ENCODE assay signal across 14 mouse cellular contexts in genomic region chr8:126753059-126753855, GRCm38 (mm10).
DNase-seq lines count a peak whose midpoint lies in the region; ATAC-seq and TF ChIP-seq lines count a peak whose summit lies in the region.
"Had no signal": no experiment of that assay in that cellular context is flagged by ENCODE, and none has a peak within 500 bp of the region (broad histone marks: within the 10 kb centered on the region; RNA-seq: fewer than 3 reads in every experiment).

No protein-coding gene starts in this region.

- H3K4me2 ChIP-seq in neural tube, embryonic 13.5 days: no peak overlapping the region
- no peak overlapping the region for H3K4me2 ChIP-seq in neural tube, embryonic 15.5 days
- H3K4me2 ChIP-seq in forebrain, postnatal 0 days (ENCODE audit: low read depth): no peak overlapping the region
- H3K4me2 ChIP-seq: stomach, embryonic 15.5 days had no signal

- H3K9me3 ChIP-seq in neural tube, embryonic 13.5 days: no peaks in the 10 kb centered on the region
- H3K9me3 ChIP-seq in neural tube, embryonic 15.5 days (replicated peaks): no peaks in the 10 kb centered on the region
- no peaks in the 10 kb centered on the region for H3K9me3 ChIP-seq in forebrain, postnatal 0 days (ENCODE audit: low read length)
- H3K9me3 ChIP-seq: stomach, embryonic 15.5 days had no signal

- no peak overlapping the region for H3K9ac ChIP-seq in neural tube, embryonic 13.5 days
- H3K9ac ChIP-seq in neural tube, embryonic 15.5 days (replicated peaks): no peak overlapping the region
- no peak overlapping the region for H3K9ac ChIP-seq in forebrain, postnatal 0 days
- H3K9ac ChIP-seq: liver, embryonic 14.5 days; stomach, embryonic 15.5 days had no signal

- peak overlapping the region; percentile 6; the same call in 1 of the 2 replicates for H3K27ac ChIP-seq in neural tube, embryonic 13.5 days (replicated peaks)
- H3K27ac ChIP-seq in neural tube, embryonic 15.5 days (replicated peaks): no peak overlapping the region; the same call in 1 of the 2 replicates
- H3K27ac ChIP-seq in forebrain, postnatal 0 days (ENCODE audit: low read depth, low read length): peak overlapping the region; percentile 54
- H3K27ac ChIP-seq: liver, embryonic 14.5 days; macrophage; stomach, embryonic 15.5 days had no signal

- ATAC-seq in frontal cortex, adult (ENCODE audit: low TSS enrichment): peak; percentile 56
- ATAC-seq in neural tube, embryonic 13.5 days (ENCODE audit: low read depth): 0 out of 2 replicates have a peak, but pooled peaks have one; percentile 19
- ATAC-seq in neural tube, embryonic 15.5 days (ENCODE audit: low FRiP score): no peak
- ATAC-seq in forebrain, postnatal 0 days: peak; percentile 68

- TF ChIP-seq CTCF in forebrain, postnatal 0 days (IDR thresholded peaks at IDR 0.05; ENCODE audit: low read depth): no peak

- no peaks in the 10 kb centered on the region for H3K27me3 ChIP-seq in neural tube, embryonic 13.5 days
- H3K27me3 ChIP-seq in neural tube, embryonic 15.5 days (replicated peaks): no peaks in the 10 kb centered on the region
- H3K27me3 ChIP-seq in forebrain, postnatal 0 days (ENCODE audit: insufficient read depth, low read length): no peaks in the 10 kb centered on the region
- H3K27me3 ChIP-seq: stomach, embryonic 15.5 days had no signal

- peaks cover 18% of the 10 kb centered on the region for H3K4me1 ChIP-seq in neural tube, embryonic 13.5 days (replicated peaks)
- peaks cover 13% of the 10 kb centered on the region for H3K4me1 ChIP-seq in neural tube, embryonic 15.5 days
- H3K4me1 ChIP-seq in forebrain, postnatal 0 days (ENCODE audit: insufficient read depth): peaks cover 15% of the 10 kb centered on the region; the same call in 1 of the 2 replicates
- H3K4me1 ChIP-seq: stomach, embryonic 15.5 days had no signal

- no peaks in the 10 kb centered on the region for H3K36me3 ChIP-seq in neural tube, embryonic 13.5 days
- H3K36me3 ChIP-seq in neural tube, embryonic 15.5 days: no peaks in the 10 kb centered on the region
- no peaks in the 10 kb centered on the region for H3K36me3 ChIP-seq in forebrain, postnatal 0 days (ENCODE audit: insufficient read depth)
- H3K36me3 ChIP-seq: stomach, embryonic 15.5 days had no signal

- WGBS in neural tube, embryonic 13.5 days: 79% methylated on average over 4 of the region's 4 CpGs
- WGBS in neural tube, embryonic 15.5 days: 70% methylated on average over 4 of the region's 4 CpGs
- 31% methylated on average over 4 of the region's 4 CpGs for WGBS in forebrain, postnatal 0 days

- DNase-seq in frontal cortex, postnatal 10 days (ENCODE audit: low spot score in 2 of 2): no peak
- DNase-seq in forebrain, postnatal 0 days: no peak
- peak; percentile 69 for DNase-seq in telencephalon, adult 2 months (ENCODE audit: low read depth, low spot score)
- no peak for DNase-seq in adrenal gland, adult 2 months
- no peak for DNase-seq in urinary bladder, adult 18-20 months (ENCODE audit: low spot score in 2 of 2)
- DNase-seq: heart, postnatal 14 days; kidney, adult 18-20 months; kidney, postnatal 4 days had no signal

- no peak overlapping the region for H3K4me3 ChIP-seq in neural tube, embryonic 13.5 days
- H3K4me3 ChIP-seq in neural tube, embryonic 15.5 days (replicated peaks): no peak overlapping the region
- H3K4me3 ChIP-seq in forebrain, postnatal 0 days (ENCODE audit: low read depth, low read length): no peak overlapping the region
- H3K4me3 ChIP-seq: stomach, embryonic 15.5 days had no signal
